Mouse (Mus musculus): Measurements from ENCODE around the gene Ubp1. TPM values are rescaled to one million over a fixed set of nuclear protein-coding genes. Genes with fewer than 3 reads are reported as not detected.

Ubp1 gene
- polyA plus RNA-seq, 1 experiment from 2014 or later: 23.7 TPM

DNA sequence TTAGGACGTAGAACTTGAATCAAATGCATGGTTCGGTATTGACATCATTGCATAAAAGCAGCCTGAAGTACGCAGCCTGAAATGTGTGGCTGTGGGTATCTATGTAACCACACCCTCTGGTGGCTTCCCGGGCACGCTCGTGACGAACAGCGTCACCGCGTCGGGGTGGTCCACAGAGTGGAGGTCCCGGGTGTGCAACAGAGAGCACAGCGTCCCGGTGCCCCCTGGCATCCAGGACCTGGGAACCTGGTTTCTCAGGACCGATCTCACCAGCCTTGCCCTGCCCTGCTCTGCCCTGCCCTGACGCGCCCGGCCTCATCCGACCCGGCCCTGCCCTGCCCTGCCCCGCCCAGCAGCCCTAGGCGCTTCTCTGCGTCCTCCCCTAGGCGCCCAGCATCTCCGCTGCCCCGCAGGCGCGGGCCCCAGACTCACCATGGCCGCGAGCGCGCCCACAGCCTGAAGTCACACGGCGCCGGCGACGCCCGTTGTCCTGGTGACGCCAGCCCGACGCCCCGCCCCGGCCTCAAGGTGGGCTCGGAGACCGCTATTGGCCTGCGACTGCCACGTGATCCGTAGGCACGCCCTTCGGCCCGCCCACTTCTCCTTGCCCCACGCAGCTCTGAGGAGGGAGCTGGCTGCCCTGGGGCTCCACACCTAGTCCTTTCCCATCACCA is 95.7 kb downstream of the Ubp1 start:
- H3K4me2 ChIP-seq (ENCODE audit: low read length): peak overlapping the region; percentile 76
- peak overlapping the region; percentile 47 for H3K4me3 ChIP-seq (replicated peaks; ENCODE audit: low read depth, low read length)
- H3K9me3 ChIP-seq (replicated peaks; ENCODE audit: low read length): no peaks in the 10 kb centered on the region
- ATAC-seq (replicated peaks; ENCODE audit: low FRiP score, low read depth): peak; percentile 96
- DNase-seq (ENCODE audit: low spot score): peak; percentile 84
- no peaks in the 10 kb centered on the region for H3K27me3 ChIP-seq (ENCODE audit: insufficient read depth, low read length)
- WGBS: under 1% methylated on average over 49 of the region's 52 CpGs
- H3K9ac ChIP-seq (ENCODE audit: low read depth, low read length): peak overlapping the region; percentile 38; the same call in 1 of the 2 replicates
- H3K27ac ChIP-seq: no peak overlapping the region
- TF ChIP-seq CTCF (IDR thresholded peaks at IDR 0.05; ENCODE audit: low read depth): peak; percentile 11; the same call in 1 of the 2 replicates
- no peaks in the 10 kb centered on the region for H3K36me3 ChIP-seq (ENCODE audit: insufficient read depth, low read length)
- H3K4me1 ChIP-seq (replicated peaks; ENCODE audit: insufficient read depth, low read length): peaks cover 4% of the 10 kb centered on the region; the same call in 1 of the 2 replicates

Other genes starting within 250 kb of the Ubp1 start
- 69.1 and 71.9 TPM in 2 replicates for gene Pdcd6ip, start 222.7 kb upstream of the Ubp1 start, polyA plus RNA-seq (2015; fragmentation: Nextera tagmentation; extraction: Ambion mirVana)
- 12.7 and 14.5 TPM in 2 replicates for gene Clasp2, start 189.5 kb upstream of the Ubp1 start, polyA plus RNA-seq (2015; fragmentation: Nextera tagmentation; extraction: Ambion mirVana)
- 2.8 and 3.4 TPM in 2 replicates for gene Fbxl2, start 115.3 kb downstream of the Ubp1 start, polyA plus RNA-seq (2015; fragmentation: Nextera tagmentation; extraction: Ambion mirVana)
- gene Susd5, start 126.2 kb downstream of the Ubp1 start, polyA plus RNA-seq (2015; fragmentation: Nextera tagmentation; extraction: Ambion mirVana): 0.82 and 0.91 TPM in 2 replicates